Mouse (Mus musculus) forebrain, embryonic 16.5 days (tissue): ENCODE results near the gene Tlr12. TPM values are rescaled to one million over a fixed set of nuclear protein-coding genes. Genes with fewer than 3 reads are reported as not detected.
A peak's percentile ranks its signal among the peaks of the same experiment; 100 is the strongest.

ENCODE experiments used
- ATAC-seq: fragments of 200-750 bp; cut with Nextera tagmentation; 2 replicates; pipeline ENCODE4 v1.8.0; 2017; ENCODE audit warnings: mild to moderate bottlenecking, moderate library complexity
- H3K27ac ChIP-seq: fragments of 300-500 bp; sonication (generic); 2 replicates; pipeline ENCODE4 v1.5.1; 2014; ENCODE audit warnings: low read length, control low read depth
- H3K27me3 ChIP-seq: fragments of 300-500 bp; sonication (generic); replicated peaks from 2 replicates; pipeline ENCODE4 v1.6.1; 2014; ENCODE audit warnings: low read length; ENCODE audit not compliant: control insufficient read depth, insufficient read depth
- H3K36me3 ChIP-seq: fragments of 300-500 bp; sonication (generic); 2 replicates; pipeline ENCODE4 v1.6.1; 2014; ENCODE audit not compliant: control insufficient read depth, insufficient read depth
- H3K4me1 ChIP-seq: fragments of 300-500 bp; sonication (generic); replicated peaks from 2 replicates; pipeline ENCODE4 v1.6.1; 2014; ENCODE audit warnings: low read length; ENCODE audit not compliant: control insufficient read depth, insufficient read depth
- H3K4me2 ChIP-seq: fragments of 300-500 bp; sonication (generic); 2 replicates; pipeline ENCODE4 v1.6.1; 2014; ENCODE audit warnings: mild to moderate bottlenecking, low read length, control low read depth
- H3K4me3 ChIP-seq: fragments of 300-500 bp; sonication (generic); replicated peaks from 2 replicates; pipeline ENCODE4 v1.5.1; 2014; ENCODE audit warnings: mild to moderate bottlenecking, low read length, control low read depth
- H3K9ac ChIP-seq: fragments of 300-500 bp; sonication (generic); replicated peaks from 2 replicates; pipeline ENCODE4 v1.6.1; 2014; ENCODE audit warnings: low read depth, low read length, control low read depth
- H3K9me3 ChIP-seq: fragments of 300-500 bp; sonication (generic); 2 replicates; pipeline ENCODE4 v1.6.1; 2016; ENCODE audit warnings: low read length; ENCODE audit not compliant: control insufficient read depth
- WGBS: fragments of 180-500 bp; shearing (Covaris S2); extraction: QIAGEN DNeasy Blood & Tissue Kit; methylation state at CpG from one replicate; pipeline ENCODE4 v1.1.7; 2014; 5-methylcytosine and 5-hydroxymethylcytosine counted together
- polyA plus RNA-seq: library from polyadenylated mRNA; unstranded; fragments of >200 nt; fragmentation: Nextera tagmentation; extraction: Ambion mirVana; gene quantifications from 2 replicates; pipeline ENCODE4 v1.2.1, GENCODE M21; 2015

The Tlr12 gene
- polyA plus RNA-seq, 1 experiment from 2014 or later: 1.6 TPM

DNA sequence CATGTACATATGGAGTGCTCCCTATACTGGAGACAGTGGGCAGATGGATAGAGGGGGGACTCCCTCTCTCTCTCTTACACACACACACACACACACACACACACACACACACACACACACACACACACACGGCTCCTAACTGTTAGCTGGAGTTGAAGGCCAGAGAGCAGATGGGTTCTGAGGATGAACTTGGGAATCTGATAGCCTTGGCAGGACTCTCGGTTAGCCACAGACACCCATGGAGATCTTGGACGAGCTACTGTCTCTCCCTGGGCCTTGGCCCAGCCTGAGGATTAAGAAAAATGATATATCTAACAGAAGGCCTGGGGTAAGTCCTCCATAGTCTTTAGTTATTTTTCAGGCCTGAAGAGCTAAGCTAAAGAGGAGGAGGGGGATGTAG lies 33.1 kb upstream of the Tlr12 start:
- Histone ChIP-seq H3K27me3 (no peaks in the 10 kb centered on the region; the same call in 1 of the 2 replicates), H3K9me3 (no peaks in the 10 kb centered on the region), H3K9ac (no peak overlapping the region), H3K27ac (no peak overlapping the region), H3K36me3 (no peaks in the 10 kb centered on the region), H3K4me2 (no peak overlapping the region), H3K4me1 (peaks cover 20% of the 10 kb centered on the region), H3K4me3 (no peak overlapping the region)
- 59% methylated on average over 3 of the region's 3 CpGs for WGBS
- no peak for ATAC-seq

DNA sequence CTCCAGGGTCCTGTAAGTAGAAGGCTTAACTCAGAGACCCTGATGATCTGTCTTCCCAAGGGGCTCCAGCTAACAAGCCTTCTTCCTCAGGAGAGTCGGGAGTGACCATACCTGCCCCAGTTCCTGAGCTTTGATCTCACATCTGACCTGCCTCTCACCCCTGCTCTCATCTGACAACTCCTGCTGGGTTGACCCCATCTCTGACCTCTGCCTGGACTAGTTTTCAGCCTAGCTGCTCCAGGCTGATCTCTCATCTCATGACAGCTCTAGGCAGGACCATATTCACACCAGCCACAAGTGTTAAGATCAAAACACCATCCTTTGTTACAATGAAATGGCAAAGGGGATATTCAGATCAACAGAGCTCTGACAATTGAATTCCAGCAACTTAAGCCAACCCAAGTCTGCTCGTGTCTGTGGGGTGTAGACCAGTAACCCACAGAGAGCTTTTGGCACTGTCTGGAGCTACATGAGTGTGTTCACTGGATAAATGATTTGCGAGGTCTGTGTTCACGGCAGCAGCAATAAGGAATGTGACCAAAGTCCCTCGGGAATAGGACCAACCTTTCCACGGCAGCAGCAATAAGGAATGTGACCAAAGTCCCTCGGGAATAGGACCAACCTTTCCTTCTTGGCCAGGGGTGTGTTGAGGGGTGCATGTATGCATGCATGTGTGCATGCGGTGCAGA lies 30.3 kb upstream of the Tlr12 start:
- ATAC-seq: no peak
- 68% methylated on average over 8 of the region's 8 CpGs for WGBS
- Histone ChIP-seq H3K4me2 (no peak overlapping the region), H3K27ac (no peak overlapping the region), H3K4me1 (peaks cover under 1% of the 10 kb centered on the region), H3K9ac (no peak overlapping the region), H3K36me3 (no peaks in the 10 kb centered on the region), H3K9me3 (no peaks in the 10 kb centered on the region), H3K27me3 (no peaks in the 10 kb centered on the region), H3K4me3 (no peak overlapping the region)

- H3K4me1 ChIP-seq: no peaks in the 10 kb centered on the region
- H3K27me3 ChIP-seq: no peaks in the 10 kb centered on the region
- no peak overlapping the region for H3K4me3 ChIP-seq
- no peaks in the 10 kb centered on the region for H3K9me3 ChIP-seq
- H3K9ac ChIP-seq: no peak overlapping the region
- no peak overlapping the region for H3K27ac ChIP-seq
- H3K36me3 ChIP-seq: no peaks in the 10 kb centered on the region
- ATAC-seq: no peak
- 51% methylated on average over 7 of the region's 7 CpGs for WGBS
- H3K4me2 ChIP-seq: no peak overlapping the region
Observed at GRCm38 (mm10) chr4:128646762-128647161, 28.3 kb upstream of the Tlr12 start.

- 72% methylated on average over 6 of the region's 6 CpGs for WGBS
- H3K4me1 ChIP-seq: no peaks in the 10 kb centered on the region
- H3K27me3 ChIP-seq: no peaks in the 10 kb centered on the region
- no peak overlapping the region for H3K9ac ChIP-seq
- no peaks in the 10 kb centered on the region for H3K9me3 ChIP-seq
- no peaks in the 10 kb centered on the region for H3K36me3 ChIP-seq
- no peak overlapping the region for H3K4me2 ChIP-seq
- no peak overlapping the region for H3K27ac ChIP-seq
- no peak overlapping the region for H3K4me3 ChIP-seq
- no peak for ATAC-seq
Observed at GRCm38 (mm10) chr4:128645896-128646295, 27.5 kb upstream of the Tlr12 start.

DNA sequence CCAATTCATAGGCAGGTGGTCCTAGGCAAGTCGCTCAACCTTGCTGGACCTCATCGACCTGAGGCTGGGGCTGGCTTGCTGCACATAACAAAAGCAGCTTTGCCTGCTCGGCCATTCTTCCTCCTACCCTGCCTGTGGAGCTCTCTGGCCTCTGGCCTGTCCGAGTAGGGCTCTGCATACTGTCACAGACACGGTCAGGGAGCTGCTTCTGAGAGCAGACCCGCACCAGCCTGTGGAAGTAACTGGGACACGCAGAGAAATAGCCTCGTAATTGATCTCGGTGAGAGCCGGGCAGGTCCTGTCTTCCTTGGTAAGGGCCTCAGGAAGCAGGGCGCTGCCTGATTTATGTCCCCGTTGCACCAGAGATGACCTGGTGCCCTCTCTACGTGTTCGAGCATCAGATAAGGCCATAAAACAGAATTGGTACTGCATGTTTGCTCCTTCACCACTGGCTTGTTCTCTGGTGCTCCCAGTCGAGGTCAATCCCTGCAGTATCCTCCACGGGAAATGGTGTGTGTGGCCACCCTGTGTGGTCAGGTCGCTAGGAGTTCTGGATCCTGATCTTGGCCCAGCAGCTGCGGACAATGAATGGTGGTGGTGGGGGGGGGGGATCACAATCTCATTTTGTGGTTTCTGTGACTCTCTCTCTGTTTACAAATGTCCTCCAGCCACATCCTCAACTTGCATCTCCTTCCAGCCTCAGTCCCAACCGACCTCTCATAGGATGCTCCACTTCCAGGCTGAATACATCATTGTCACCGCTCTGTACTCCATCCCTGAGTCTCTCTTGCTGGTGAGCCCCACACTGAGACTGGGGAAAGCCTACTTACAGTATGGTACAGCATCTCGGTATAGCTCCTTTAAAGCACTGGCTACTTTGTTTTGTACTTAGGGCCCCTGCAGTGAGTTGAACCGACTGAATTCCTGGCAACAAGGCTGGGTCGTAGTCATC lies 23.6 kb upstream of the Tlr12 start:
- Histone ChIP-seq H3K36me3 (no peaks in the 10 kb centered on the region), H3K4me3 (no peak overlapping the region), H3K4me1 (no peaks in the 10 kb centered on the region), H3K4me2 (no peak overlapping the region), H3K9ac (no peak overlapping the region), H3K9me3 (no peaks in the 10 kb centered on the region), H3K27ac (no peak overlapping the region), H3K27me3 (no peaks in the 10 kb centered on the region)
- WGBS: 67% methylated on average over 23 of the region's 23 CpGs
- ATAC-seq: no peak

DNA sequence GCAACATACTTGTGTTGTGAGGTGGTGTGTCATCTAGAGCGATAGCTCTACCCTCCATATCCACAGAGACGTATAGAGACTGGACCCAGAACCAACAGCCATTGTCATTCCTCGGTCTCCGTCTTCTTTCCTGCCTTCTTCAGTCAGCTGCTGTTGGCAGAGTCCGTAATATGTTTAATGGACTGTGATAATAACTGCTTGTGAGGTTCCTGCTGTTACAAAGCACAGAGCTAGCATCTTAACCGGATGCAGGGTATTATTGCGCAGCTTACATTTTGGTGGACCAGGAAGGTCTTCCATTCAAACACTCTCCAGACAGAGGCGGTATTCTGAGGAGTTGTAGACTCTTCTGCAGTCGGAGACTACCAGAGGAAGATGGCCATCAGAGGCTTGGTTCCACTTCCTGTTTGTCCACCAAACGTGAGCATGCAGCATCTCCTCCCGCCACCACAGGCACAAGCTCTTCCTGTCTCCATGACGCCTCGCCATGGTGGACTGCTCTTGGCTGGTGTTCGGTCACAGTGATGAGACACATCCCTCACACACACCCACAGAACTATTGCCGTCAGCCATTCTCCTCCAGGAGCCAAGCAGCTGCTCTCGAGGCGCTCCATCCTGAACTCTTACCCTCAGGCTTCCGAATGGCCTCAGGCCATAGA lies 20.0 kb upstream of the Tlr12 start:
- 82% methylated on average over 18 of the region's 18 CpGs for WGBS
- no peak overlapping the region for H3K4me2 ChIP-seq
- no peaks in the 10 kb centered on the region for H3K9me3 ChIP-seq
- ATAC-seq: no peak
- H3K27ac ChIP-seq: peak overlapping the region; percentile 26; the same call in 1 of the 2 replicates
- H3K4me1 ChIP-seq: 0 out of 2 replicates have a peak, but pooled peaks cover 5% of the 10 kb centered on the region
- H3K4me3 ChIP-seq: no peak overlapping the region
- H3K27me3 ChIP-seq: no peaks in the 10 kb centered on the region
- no peak overlapping the region for H3K9ac ChIP-seq
- no peaks in the 10 kb centered on the region for H3K36me3 ChIP-seq

- Histone ChIP-seq H3K27ac (no peak overlapping the region), H3K4me3 (no peak overlapping the region), H3K4me1 (0 out of 2 replicates have a peak, but pooled peaks cover 5% of the 10 kb centered on the region), H3K36me3 (no peaks in the 10 kb centered on the region), H3K4me2 (no peak overlapping the region), H3K9me3 (no peaks in the 10 kb centered on the region), H3K27me3 (no peaks in the 10 kb centered on the region), H3K9ac (no peak overlapping the region)
- no peak for ATAC-seq
- 71% methylated on average over 11 of the region's 11 CpGs for WGBS
Observed at GRCm38 (mm10) chr4:128637250-128637649, 18.8 kb upstream of the Tlr12 start.

- 55% methylated on average over 10 of the region's 10 CpGs for WGBS
- Histone ChIP-seq H3K27me3 (no peaks in the 10 kb centered on the region), H3K27ac (no peak overlapping the region), H3K4me3 (no peak overlapping the region), H3K9ac (no peak overlapping the region), H3K36me3 (no peaks in the 10 kb centered on the region), H3K4me2 (no peak overlapping the region), H3K9me3 (no peaks in the 10 kb centered on the region), H3K4me1 (0 out of 2 replicates have a peak, but pooled peaks cover 5% of the 10 kb centered on the region)
- no peak for ATAC-seq
Observed at GRCm38 (mm10) chr4:128635894-128636585, 17.6 kb upstream of the Tlr12 start.
